Mouse (Mus musculus) urinary bladder, postnatal 10 days (tissue): ENCODE results near the gene Srpk1.
"Not testable (repeated sequence)": the region's sequence is repeated elsewhere in the genome, so short reads cannot be mapped to it uniquely, and the experiment has no call there.

Experiments
- DNase-seq: peaks from one replicate; pipeline ENCODE4 v3.0.0; 2022; ENCODE audit warnings: low spot score

Gene Srpk1

DNA sequence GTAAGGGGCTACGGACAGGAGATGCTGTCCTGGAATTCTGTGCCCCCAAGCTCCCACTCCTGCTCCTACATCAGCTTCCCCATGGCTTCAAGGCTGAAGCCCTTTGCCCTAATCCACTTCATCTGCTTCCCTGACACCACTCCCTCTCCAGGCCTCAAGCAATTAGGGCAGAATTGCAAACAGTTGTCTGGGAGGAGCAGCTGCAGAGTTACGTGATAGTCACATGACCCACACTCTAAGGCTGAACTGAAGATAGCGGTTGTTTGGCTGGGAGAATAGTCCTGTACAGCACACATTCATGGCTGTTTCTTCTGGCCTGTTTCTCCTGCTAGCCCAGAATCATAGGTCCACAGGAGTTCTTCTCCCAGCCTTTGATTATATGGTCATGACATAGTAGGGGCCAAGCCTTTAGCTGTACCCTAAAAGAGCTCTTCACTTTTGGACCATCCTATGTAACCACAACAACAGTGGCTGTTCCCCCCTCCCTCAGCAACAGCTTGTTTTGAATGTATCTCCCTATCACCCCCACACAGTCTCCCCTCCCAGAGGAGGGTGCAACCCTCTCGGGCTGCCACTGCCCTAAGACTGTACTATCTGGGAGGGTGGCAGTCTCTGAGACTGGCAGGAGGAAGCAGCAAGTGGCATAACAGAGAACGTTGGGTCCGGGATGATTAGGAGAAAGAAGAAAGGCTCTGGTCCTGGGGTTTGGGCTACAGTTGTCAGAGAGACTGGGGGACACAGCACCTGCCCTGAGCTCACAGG is 65.7 kb downstream of the Srpk1 start:
- no peak for DNase-seq

DNA sequence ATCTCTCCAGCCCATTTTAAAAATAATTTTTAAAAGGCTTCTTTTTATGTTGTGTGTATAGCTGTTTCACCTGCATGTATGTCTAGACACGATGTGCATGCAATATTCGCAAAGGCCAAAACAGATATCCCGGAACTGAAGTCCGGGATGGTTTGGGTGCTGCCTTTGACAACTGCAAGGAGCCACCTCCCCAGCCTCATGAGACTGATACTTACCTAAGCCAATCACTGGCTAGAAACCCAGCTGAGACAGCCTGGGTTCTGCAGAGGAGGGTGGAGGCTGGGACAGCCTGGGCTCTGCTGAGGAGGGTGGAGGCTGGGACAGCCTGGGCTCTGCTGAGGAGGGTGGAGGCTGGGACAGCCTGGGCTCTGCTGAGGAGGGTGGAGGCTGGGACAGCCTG is 68.5 kb downstream of the Srpk1 start:
- DNase-seq = not testable (repeated sequence)

DNA sequence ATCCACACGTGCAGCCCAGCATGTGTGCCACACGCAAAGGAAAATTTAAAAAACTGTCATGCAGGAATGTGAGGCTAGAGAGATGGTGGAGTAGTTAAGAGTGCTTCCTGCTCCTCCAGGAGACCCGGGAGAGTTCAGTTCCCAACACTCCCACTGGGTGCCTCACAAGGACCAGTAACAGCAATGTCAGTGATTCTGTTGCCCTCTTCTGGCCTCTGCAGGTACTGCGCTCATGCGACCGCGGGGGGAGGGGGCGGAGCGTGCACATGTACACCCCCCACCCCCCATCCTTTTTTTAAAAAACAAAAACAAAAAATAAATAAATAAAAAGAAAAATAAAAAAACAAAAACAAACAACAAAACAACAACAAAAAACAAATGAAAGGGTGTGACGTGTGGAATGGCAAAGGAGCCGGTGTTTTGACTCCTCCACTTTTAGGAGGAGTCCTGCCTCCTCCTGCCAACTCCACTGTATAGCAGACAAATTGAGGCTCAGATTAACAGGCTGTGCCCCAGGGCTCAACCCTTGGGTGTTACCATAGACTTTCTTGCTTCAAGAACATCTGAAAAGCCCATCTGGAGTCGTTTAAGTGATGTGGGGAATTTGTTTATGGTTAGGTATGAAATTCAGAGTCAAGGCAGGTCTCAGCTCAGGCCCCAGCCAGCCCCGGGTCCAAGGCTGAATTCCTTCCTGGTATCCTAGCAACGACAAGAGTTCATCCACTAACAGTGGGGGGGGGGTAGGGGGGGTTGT is 69.3 kb downstream of the Srpk1 start:
- DNase-seq = no peak

DNA sequence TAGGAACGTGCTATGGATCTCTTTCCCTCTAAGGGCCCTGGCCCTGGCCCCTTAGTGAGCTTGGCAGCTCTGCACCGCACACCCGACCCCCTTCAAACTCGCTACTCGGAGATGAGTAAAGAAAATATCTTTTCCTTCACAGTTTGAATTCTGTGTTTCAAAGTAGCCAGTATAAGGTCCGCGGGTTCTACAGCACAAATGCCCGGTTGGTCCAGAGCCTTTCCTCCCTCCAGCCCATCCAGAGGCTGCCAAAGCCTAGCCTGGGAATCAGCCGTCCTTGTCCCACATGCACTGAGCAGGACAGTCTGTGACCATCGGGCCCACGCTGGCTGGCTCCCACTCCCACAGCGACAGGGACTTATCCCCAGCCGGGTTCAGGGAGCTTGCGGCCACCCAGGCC is 73.4 kb downstream of the Srpk1 start, which contains the start of gene Clpsl2:
Gene Clpsl2, plus strand, starts transcription at position 301 of the 400 bp plus-strand sequence.
- DNase-seq = no peak

DNA sequence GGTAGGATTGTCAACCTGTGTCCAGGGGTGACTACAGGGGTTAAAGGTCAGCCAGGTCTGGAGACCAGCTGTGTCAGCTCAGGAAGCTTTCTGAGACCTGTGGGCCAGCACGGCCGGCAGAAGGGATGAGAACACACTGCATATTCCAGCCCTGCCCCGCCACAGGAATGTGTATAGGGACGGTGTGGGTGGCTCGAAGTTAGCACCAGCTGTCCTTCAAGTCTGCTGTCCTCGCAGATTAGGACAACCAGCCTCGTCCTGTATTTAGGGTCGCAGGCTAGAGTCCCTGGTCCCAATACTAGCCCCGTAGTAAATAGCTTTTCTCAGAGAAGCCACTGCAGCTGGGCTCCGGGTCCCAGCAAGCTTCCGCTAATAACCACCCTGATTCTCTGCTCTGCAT is 74.0 kb downstream of the Srpk1 start:
- no peak for DNase-seq

DNA sequence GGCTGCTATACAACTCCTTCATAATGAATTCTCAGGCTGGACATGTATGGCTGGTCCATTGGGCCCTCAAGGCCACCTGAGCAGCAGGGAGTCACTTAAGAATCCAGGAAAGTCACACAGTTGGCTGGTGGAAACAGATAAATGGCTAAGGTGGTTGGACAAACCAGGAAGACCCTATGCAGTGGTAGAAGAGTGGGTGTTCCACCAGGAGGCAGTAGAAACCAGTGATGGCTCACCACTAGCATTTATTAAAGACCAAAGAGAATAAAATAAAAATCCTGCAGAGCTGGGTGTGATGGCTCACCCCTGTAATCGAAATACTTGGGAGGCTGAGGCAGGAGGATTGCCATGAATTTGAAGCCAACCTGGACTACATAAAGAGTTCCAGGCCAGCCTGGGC is 75.6 kb downstream of the Srpk1 start:
- DNase-seq = no peak

DNA sequence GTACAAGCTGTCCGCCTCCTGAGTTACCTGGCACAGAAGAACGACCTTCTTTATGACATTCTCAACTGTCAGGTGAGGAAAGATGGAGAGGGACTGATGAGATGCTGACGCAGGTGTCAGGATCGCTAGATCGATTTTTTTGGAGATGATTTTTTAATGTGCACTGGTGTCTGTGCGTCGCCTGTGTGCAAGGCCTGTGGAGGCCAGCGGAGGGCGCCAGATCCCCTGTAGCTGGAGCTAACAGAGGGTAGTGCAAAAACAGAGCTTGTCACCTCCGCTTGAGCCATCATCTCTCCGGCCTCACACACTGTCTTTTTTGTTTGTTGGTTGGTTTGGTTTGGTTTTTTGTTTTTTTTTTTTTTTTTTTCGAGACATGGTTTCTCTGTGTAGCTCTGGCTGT is 84.6 kb downstream of the Srpk1 start:
- no peak for DNase-seq
